In genomic region chr5:125532191-125532544, GRCm38 (mm10) we compare ENCODE assay signal across 8 mouse cellular contexts. TPM values are rescaled to one million over a fixed set of nuclear protein-coding genes. Genes with fewer than 3 reads are reported as not detected.
DNase-seq lines count a peak whose midpoint lies in the region; ATAC-seq and TF ChIP-seq lines count a peak whose summit lies in the region.

No protein-coding gene starts in this region.

- peaks cover 0 to 14% of the 10 kb centered on the region in 2 experiments; a peak in 3 of 4 replicates for H3K4me1 ChIP-seq in heart, embryonic 14.5 days (ENCODE audit: control insufficient read depth in 2 of 2, insufficient read depth in 2 of 2, low read length in 2 of 2)
- H3K4me1 ChIP-seq in hindbrain, embryonic 13.5 days (replicated peaks): peaks cover 36% of the 10 kb centered on the region
- peaks cover 8% of the 10 kb centered on the region; the same call in 1 of the 2 replicates for H3K4me1 ChIP-seq in limb, embryonic 14.5 days (ENCODE audit: control insufficient read depth, insufficient read depth, low read length)
- H3K4me1 ChIP-seq in olfactory bulb, adult 2 months (ENCODE audit: control insufficient read depth, insufficient read depth, low read length): peaks cover 34% of the 10 kb centered on the region

- WGBS in heart, embryonic 14.5 days: 0% methylated on average over 27 of the region's 30 CpGs
- WGBS in hindbrain, embryonic 13.5 days: 0% methylated on average over 18 of the region's 30 CpGs
- WGBS in limb, embryonic 14.5 days: under 1% methylated on average over 23 of the region's 30 CpGs
- 9% methylated on average over 30 of the region's 30 CpGs for WGBS in olfactory bulb, adult 2 months

- H3K36me3 ChIP-seq in heart, embryonic 14.5 days (ENCODE audit: control insufficient read depth, insufficient read depth, low read length): no peaks in the 10 kb centered on the region
- no peaks in the 10 kb centered on the region for H3K36me3 ChIP-seq in hindbrain, embryonic 13.5 days
- H3K36me3 ChIP-seq in limb, embryonic 14.5 days (ENCODE audit: control insufficient read depth, insufficient read depth, low read length): no peaks in the 10 kb centered on the region

- H3K27ac ChIP-seq in heart, embryonic 14.5 days (replicated peaks in 1 of 2; ENCODE audit: control insufficient read depth in 1 of 2, insufficient read depth in 1 of 2, low read depth in 2 of 2, low read length in 2 of 2): no peak overlapping the region
- peak overlapping the region; percentile 78 for H3K27ac ChIP-seq in hindbrain, embryonic 13.5 days
- H3K27ac ChIP-seq in limb, embryonic 14.5 days (replicated peaks; ENCODE audit: low read depth, low read length): no peak overlapping the region
- no peak overlapping the region for H3K27ac ChIP-seq in olfactory bulb, adult 2 months (ENCODE audit: insufficient read depth, low read depth, low read length)

- TF ChIP-seq CTCF in olfactory bulb, adult 2 months (IDR thresholded peaks at IDR 0.05; ENCODE audit: insufficient read depth, low read depth, low read length): no peak

- ATAC-seq in heart, embryonic 14.5 days (ENCODE audit: insufficient number of reproducible peaks, insufficient read depth, low FRiP score, low read depth): no peak
- ATAC-seq in hindbrain, embryonic 13.5 days (ENCODE audit: low FRiP score): peak; percentile 40; the same call in 1 of the 2 replicates
- peak; percentile 51 for ATAC-seq in limb, embryonic 14.5 days (ENCODE audit: low FRiP score, low read depth)

- peak overlapping the region; percentile 83 for H3K4me2 ChIP-seq in heart, embryonic 14.5 days (ENCODE audit: low read length)
- H3K4me2 ChIP-seq in hindbrain, embryonic 13.5 days: peak overlapping the region; percentile 94
- peak overlapping the region; percentile 90 for H3K4me2 ChIP-seq in limb, embryonic 14.5 days (replicated peaks; ENCODE audit: low read depth, low read length, severe bottlenecking)

- H3K9me3 ChIP-seq in heart, embryonic 14.5 days (ENCODE audit: control insufficient read depth, low read length): no peaks in the 10 kb centered on the region
- H3K9me3 ChIP-seq in hindbrain, embryonic 13.5 days: no peaks in the 10 kb centered on the region
- H3K9me3 ChIP-seq in limb, embryonic 14.5 days (ENCODE audit: control insufficient read depth, low read length): no peaks in the 10 kb centered on the region

- H3K27me3 ChIP-seq in heart, embryonic 14.5 days (ENCODE audit: control insufficient read depth, insufficient read depth, low read length): peaks cover 84% of the 10 kb centered on the region
- peaks cover 82% of the 10 kb centered on the region for H3K27me3 ChIP-seq in hindbrain, embryonic 13.5 days
- peaks cover 72% of the 10 kb centered on the region for H3K27me3 ChIP-seq in limb, embryonic 14.5 days (ENCODE audit: control insufficient read depth, insufficient read depth, low read length)

- H3K4me3 ChIP-seq in heart, embryonic 14.5 days (ENCODE audit: control insufficient read depth in 1 of 2, insufficient read depth in 1 of 2, low read depth in 1 of 2, low read length in 2 of 2): peak overlapping the region; percentile 47 to 48
- peak overlapping the region; percentile 65 for H3K4me3 ChIP-seq in hindbrain, embryonic 13.5 days
- H3K4me3 ChIP-seq in limb, embryonic 14.5 days (replicated peaks; ENCODE audit: low read length): peak overlapping the region; percentile 47
- peak overlapping the region; percentile 60 for H3K4me3 ChIP-seq in olfactory bulb, adult 2 months (ENCODE audit: insufficient read depth, low read depth, low read length)

- DNase-seq in heart, adult 11 months: no peak
- DNase-seq in embryo, embryonic 10.5 days (ENCODE audit: low spot score): peak; percentile 76
- DNase-seq in limb, embryonic 14.5 days (ENCODE audit: low spot score): no peak
- no peak for DNase-seq in MN1 (ENCODE audit: low spot score)
- DNase-seq in spleen, postnatal 14 days (ENCODE audit: low spot score in 2 of 2): no peak

- no peak overlapping the region for H3K9ac ChIP-seq in heart, embryonic 14.5 days (ENCODE audit: low read length)
- peak overlapping the region; percentile 82 for H3K9ac ChIP-seq in hindbrain, embryonic 13.5 days
- H3K9ac ChIP-seq in limb, embryonic 14.5 days (ENCODE audit: low read depth, low read length, severe bottlenecking): peak overlapping the region; percentile 40; the same call in 1 of the 2 replicates

- TF ChIP-seq POLR2A in limb, embryonic 14.5 days (IDR thresholded peaks at IDR 0.05; ENCODE audit: borderline replicate concordance, extremely low read depth, insufficient read depth, insufficient read length): no peak
- peak; percentile 38; the same call in 1 of the 2 replicates for TF ChIP-seq POLR2A in olfactory bulb, adult 2 months (IDR thresholded peaks at IDR 0.05; ENCODE audit: insufficient read depth, low read depth, low read length)

RNA-seq across cellular contexts. Expression of gene Tmem132b, which starts 0.6 kb away (rescaled TPM):
- not detected in 2 replicates for polyA plus RNA-seq in heart, embryonic 14.5 days (2014; fragmentation: Nextera tagmentation; extraction: Ambion mirVana)
- 3.0 and 3.4 TPM in 2 replicates for polyA plus RNA-seq in hindbrain, embryonic 13.5 days (2015; fragmentation: Nextera tagmentation; extraction: Ambion mirVana)
- 0.23 and 0.36 TPM in 2 replicates for polyA plus RNA-seq in limb, embryonic 14.5 days (2012; rRNA removed)
- 0.28 and 0.53 TPM in 2 replicates for polyA plus RNA-seq in limb, embryonic 14.5 days (2014; fragmentation: Nextera tagmentation; extraction: Ambion mirVana)
- not detected in 2 replicates for polyA plus RNA-seq in olfactory bulb, adult 2 months (2012; ENCODE audit: insufficient read depth, insufficient read length, low replicate concordance, missing spikeins)

RNA-seq across cellular contexts. Expression of gene Aacs, which starts 56.6 kb away (rescaled TPM):
- 9.4 and 9.6 TPM in 2 replicates for polyA plus RNA-seq in heart, embryonic 14.5 days (2014; fragmentation: Nextera tagmentation; extraction: Ambion mirVana)
- polyA plus RNA-seq in hindbrain, embryonic 13.5 days (2015; fragmentation: Nextera tagmentation; extraction: Ambion mirVana): 60.0 and 62.4 TPM in 2 replicates
- 35.5 and 42.4 TPM in 2 replicates for polyA plus RNA-seq in limb, embryonic 14.5 days (2012; rRNA removed)
- polyA plus RNA-seq in limb, embryonic 14.5 days (2014; fragmentation: Nextera tagmentation; extraction: Ambion mirVana): 35.9 and 43.3 TPM in 2 replicates
- not detected in 2 replicates for polyA plus RNA-seq in olfactory bulb, adult 2 months (2012; ENCODE audit: insufficient read depth, insufficient read length, low replicate concordance, missing spikeins)

Comparison
In these comparisons a context has a peak if more than half of its experiments do, and no peak if none do; other contexts are left out.
1. RNA of gene Aacs, which starts 56.6 kb away (polyA plus RNA-seq): 60.0 to 62.4 TPM in hindbrain, embryonic 13.5 days, 35.5 to 43.3 TPM in limb, embryonic 14.5 days and 9.4 to 9.6 TPM in heart, embryonic 14.5 days; not detected in olfactory bulb, adult 2 months; every median in the first group is over 10 times any median in the second.
2. Peak in every context shown above with its lines, with median percentiles within 50 percentile points of each other: H3K4me2 ChIP-seq and H3K4me3 ChIP-seq.